Mouse (Mus musculus) naive thymus-derived CD4-positive, alpha-beta T cell, adult 2 months (primary cell): ENCODE measurements around the gene Wdr20.
A peak's percentile ranks its signal among the peaks of the same experiment; 100 is the strongest.
"Not testable (repeated sequence)": the region's sequence is repeated elsewhere in the genome, so short reads cannot be mapped to it uniquely, and the experiment has no call there.

Experiments used
- DNase-seq: peaks from one replicate; pipeline ENCODE4 v3.0.0-alpha.2; 2011; ENCODE audit warnings: low read depth

Wdr20 gene

DNA sequence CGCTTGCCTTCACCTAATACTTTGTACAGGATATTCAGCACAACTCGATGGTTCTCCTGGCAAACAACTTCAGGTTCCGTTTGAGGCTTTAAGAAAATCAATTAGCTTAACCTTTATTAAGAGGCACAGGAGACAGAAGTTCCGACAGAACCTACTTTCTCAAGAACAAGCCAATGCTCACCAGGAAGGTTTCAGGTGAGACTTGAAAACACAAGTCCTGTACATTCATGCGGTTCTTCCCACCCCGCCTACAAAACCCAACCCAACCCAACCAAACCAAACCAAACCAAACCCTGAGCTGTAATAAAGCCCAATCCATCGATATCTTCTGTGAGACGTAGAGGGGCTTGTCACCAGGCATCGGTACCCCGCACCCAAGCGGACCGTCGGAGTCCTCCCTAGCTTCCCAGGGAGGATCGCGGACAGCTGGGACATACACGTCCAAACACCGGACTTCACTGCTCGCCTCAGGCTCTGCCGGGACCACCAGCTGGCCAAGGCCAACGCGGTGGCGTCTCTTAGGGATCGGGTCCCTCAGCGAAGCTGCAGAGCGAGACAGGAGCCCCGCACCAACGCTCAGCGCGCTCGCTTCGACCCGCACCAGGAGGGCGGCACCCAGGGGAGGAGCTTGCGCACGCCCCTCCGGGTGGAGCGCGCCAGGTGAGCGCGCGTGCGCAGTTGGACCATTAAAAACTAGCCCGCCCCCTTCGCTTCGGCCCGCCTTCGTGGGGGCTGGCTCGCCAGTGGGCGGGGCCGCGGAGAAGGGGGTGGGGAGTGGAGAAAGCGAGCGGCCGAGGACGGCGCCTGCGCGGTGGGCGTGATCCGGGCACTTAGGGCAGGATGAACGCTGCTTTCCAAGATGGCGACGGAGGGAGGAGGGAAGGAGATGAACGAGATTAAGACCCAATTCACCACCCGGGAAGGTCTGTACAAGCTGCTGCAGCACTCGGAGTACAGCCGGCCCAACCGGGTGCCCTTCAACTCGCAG is at the start of gene Wdr20:
Gene Wdr20 (plus strand): TSS at position 775 of the 988 bp plus-strand sequence.
- peak; percentile 99 for DNase-seq

DNA sequence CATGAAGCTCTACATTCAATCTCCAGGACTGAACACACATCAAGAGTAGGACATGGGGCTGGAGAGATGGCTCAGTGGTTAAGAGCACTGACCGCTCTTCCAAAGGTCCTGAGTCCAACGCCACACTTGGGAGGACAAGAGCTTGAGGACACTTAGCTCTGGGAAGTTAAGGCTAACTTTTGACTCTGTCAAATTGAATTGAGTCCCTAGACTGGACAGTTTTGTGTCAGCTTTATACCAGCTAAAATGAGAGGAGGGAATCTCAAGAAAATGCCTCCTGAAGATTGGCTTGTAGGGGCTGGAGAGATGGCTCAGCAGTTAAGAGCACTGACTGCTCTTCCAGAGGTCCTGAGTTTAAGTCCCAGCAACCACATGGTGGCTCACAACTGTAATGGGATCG is 48.8 kb upstream of the Wdr20 start:
- DNase-seq = peak; percentile 34

DNA sequence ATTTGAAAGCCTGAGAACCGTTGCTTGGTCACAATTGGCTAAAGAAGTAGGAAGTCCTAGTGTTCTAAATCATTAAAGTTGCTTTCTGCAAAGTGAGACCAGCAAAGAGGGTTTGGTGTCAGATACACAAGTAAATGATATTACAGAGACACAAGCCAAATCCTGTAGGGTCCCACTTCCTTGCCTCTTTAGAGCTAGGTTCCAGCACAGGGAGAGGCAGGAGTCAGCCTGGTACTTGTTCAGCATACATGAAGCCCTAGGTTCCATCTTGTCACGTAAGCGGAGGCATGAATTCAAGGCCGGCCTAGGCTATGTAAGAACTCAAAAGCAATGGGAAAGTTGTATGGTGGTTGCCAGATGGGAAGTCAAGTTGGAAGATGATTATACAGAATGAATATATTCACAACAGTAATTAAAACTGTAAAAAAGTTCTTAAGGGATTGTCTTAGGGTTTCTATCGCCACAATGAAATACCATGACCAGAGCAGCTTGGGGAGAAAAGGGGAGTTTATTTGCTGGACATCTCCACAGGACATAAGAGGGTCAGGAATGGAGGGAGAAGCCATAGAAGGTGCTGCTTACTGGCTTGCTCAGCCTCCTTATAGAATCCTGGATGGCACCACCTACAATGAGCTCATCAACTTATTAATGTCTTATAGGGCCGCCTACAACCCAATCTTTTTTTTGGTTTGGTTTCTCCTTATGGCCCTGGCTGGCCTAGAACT is 47.7 kb upstream of the Wdr20 start:
- DNase-seq = peak; percentile 48

DNA sequence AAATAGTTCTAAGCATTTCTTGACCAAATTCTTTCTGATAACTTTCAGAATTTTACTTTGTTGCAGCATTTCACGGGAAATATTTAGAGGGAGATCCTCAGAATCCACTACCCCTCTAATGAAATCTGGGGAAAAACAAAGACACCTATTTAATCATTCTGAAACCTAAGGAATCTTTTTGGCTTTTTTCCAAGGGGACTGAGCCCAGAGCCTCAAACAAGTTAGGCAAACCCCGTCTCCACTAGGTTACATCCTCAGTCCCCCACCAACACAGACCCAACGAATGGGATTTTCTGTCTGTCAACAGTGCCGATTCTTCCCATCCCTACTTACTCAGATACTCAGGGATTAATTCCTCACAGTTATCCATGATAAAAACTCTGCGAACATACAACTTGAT is 44.4 kb upstream of the Wdr20 start:
- DNase-seq = not testable (repeated sequence)

DNA sequence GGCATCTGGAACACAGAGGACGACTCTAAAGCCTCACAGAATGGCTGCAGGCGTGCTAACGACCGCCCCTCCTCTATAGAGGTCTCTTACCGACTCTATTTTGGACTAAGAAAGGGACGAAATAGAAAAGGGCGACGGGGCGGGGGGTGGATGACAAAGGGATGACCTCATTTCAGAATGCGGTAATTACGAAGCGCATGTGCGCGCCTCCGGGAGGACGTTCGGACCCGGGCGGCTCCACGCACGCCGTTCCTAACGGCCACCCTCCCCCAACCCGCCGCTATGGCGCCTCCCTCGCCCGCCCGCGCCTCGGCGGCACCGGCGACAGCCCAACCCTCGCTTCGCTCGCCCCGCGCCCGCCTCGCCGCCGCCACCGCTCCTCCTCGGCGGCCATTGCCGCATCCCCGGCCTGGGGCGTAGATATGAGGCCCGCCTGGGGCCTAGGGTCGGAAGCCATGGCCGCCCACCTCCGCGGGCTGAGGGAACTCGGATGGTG is 42.0 kb upstream of the Wdr20 start:
- no peak for DNase-seq

DNA sequence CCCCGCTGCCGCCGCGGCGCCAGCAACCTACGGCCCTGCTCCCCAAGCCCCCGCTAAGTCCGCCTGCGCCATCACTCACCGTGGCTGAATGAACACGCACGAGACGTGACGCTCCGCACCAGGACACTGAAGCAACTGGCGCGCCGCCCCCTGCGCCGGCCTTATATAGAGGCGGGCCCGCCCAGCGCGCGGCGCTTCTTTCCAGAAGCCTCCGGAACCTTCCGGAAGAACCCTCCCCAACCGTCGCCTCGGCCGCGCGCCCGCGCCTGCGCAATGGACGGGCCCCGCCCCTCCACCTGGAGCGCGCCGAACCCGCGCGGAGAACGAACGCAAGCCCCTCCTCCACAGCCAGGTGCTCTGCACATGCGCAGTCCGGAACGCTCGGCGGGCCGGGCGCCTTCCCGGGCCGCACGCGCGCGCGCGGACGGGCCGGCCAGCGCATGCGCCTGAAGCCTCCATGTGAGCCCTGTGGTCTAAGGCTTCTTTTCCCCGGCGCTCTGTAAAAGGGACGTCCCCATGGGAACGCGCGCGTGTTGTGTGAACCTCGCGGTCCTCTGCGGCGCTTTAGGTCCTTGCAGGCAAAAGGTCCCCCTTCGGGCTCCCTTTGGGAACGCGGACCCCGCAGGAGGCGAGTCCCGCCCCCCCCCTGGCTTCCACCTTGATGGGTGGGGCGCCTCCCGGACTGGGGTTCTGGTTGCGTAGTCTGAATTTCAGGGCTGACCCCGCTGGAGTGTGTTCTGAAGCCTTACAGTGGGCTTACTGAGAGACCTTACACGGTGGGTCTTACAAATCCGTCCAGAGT is 41.4 kb upstream of the Wdr20 start:
- DNase-seq = peak; percentile 99

DNA sequence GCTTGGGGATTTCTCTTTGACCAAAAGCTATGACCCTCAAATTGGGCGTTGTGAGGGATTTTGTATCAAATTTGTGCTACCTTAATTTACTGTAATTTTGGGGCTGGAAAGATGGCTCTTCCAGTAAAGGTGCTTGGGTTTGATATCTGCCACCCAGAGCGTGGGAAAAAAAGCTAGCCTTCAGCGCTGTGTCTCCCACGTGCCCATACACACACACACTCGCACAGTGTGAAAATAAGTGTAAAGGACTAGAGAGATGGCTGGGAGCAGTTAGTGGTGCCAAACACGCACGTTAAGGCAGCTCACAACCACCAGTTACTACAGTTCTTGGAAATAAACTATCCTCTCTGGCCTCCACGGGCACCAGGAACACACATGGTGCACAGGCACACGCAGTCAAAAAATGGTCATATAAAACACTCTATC is 40.8 kb upstream of the Wdr20 start:
- DNase-seq = no peak

DNA sequence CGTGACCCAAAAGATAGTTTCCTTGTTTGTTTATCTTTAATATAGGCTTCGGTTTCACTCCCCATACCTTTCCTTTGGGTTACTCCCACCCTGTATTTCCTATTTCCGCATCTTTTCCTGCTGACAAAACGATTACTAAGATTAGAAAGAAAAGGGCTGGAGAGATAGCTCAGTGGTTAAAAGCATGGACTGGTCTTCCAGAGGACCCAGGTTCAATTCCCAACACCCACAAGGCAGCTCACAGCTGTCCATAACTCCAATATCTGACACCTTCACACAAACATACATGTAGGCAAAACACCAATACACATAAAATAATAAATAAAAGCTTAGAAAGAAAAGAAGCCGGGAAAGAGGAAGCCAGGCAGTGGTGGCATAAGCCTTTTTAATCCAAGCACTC is 40.3 kb upstream of the Wdr20 start:
- DNase-seq = no peak

DNA sequence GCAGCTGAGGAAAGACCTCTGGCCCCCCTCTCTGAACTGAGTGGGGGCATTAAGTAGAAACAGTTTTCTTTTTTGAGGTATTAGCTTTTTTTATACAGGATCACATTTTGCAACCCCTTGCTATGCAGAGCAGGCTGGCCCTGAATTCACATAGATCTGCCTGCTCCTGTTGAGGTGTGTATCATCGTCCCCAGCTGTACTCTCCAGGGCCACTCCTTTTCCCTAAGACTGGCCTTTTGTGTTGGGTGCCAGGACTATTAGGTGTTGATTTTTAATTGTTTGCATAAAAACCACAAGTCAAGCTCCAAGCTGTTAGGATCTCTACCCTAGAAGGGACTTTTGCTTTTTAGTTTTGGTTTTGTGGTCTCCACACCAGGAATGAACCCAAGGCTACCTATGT is 39.7 kb upstream of the Wdr20 start:
- DNase-seq = peak; percentile 26

DNA sequence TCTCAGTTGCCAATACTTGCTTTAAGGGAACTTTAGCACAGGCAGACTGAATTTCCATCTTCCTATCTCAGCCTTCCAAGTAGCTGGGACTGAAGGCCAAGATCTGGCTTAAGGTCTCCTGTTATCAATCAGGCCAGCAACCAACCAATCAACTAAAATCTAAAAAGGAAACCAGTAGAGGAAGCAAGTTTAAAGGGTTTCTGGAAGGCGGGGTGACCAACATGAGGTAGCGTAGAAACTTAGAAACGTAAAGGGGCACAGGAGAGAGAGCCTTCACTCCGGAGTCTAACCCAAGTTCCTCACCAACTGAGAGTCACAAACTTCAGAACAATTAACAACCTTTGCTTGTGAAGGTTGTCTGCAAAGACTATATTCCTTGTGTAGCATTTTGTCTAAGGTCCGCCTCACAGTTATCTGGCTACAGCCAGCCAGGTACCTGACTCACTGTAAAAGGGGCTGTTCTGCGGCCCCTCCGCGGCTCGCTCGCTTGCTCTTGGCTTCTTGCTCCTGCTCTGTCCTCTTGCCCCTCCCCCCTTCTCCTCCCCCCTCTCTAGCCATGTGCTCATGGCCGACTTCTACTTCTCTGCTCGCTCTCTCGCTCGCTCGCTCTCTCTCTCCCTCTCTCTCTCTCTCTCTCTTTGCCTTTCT is 39.1 kb upstream of the Wdr20 start:
- DNase-seq = peak; percentile 37

DNA sequence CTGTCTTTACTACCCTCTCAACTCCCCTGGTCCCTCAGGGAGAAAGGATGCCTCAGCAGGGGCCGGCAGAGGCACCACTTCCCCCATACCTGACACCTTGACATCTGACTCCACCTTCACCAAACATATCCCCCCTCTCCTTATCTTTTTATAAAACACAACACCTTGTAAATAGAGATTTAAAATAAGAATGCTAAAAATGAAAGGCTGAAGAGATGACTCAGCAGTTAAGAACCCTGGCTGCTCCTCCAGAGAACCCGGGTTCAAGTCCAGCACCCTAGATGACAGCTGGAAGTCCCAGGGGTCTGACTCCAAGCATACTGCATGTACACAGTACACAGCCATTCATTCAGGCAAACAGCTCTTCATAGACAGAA is 38.6 kb upstream of the Wdr20 start:
- DNase-seq = no peak

DNA sequence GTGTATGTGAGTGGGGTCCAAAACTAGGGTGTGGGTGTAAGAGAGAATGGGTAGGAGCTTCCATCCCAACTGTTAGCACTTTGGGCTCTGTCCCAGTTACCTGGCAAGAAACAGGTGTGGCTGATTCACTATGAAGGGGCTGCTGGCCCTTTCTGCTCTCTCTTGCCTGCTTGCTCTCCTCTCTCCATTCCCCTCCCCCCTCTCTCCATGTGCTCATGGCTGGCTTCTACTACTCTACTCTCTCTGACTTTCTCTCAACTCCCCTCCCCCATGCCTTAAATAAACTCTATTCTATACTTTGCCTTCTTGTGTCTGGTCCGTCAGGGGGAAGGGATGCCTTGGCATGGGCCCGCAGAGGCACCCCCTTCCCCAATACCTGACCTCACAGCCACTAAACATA is 37.0 kb upstream of the Wdr20 start:
- DNase-seq = no peak

DNA sequence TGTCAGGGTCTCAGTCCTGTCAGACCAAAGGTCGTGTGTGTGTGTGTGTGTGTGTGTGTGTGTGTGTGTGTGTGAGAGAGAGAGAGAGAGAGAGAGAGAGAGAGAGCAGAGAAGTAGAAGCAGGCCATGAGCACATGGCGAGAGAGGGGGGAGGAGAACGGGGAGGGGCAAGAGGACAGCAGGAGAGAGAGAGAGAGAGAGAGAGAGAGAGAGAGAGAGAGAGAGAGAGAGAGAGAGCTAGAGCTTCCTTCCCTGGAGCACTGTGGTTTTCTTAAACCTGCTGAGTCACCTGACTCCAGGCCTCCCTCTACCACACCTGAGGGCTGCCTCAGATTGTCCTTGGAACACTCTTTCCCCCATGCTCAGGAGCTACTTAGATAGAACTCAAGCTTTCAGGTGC is 36.4 kb upstream of the Wdr20 start:
- DNase-seq = not testable (repeated sequence)

DNA sequence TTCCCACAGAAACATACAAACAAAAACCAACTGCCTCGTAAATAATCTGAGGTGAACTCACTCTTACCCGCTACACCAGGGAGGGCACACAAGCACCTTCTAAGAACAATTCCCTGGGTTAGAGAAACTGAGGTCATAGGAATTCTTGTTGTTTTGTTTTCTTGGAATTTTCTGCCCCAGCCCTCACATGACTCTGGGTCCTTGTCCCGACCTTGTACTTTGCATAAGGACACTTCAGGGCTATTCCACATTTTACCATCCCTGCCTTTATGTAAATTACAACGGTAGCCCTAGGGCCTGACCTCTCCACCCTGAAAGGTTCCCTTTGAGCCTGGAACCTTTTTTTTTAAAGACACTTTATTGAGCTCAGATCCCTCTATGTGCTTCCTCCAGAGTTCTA is 35.2 kb upstream of the Wdr20 start, which contains the start of gene Hsp90aa1:
Gene Hsp90aa1 (minus strand): TSS at position 173 of the 400 bp plus-strand sequence.
- DNase-seq = no peak

DNA sequence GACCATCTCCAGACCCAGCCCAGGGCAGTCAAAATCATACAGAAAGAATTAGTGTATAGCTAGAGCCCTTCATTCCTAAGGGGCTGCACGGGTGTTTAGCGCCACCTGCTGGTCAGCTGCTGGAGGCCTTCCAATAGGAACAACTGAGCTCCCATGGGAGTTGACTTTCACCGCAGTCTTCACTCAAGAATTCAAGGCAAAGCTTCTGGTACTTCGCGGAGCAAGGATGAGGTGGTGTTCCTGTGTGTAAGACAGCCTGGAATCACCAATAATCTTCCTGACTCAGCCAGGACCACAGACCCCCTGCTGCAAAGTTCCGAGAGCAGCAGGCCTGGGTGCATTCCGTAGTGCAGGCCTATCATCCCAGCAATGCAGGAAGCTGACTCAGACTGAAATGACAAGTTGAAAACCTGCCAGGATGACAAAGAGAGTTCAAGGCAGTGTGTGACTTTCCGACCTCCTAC is 34.7 kb upstream of the Wdr20 start:
- peak; percentile 85 for DNase-seq

DNA sequence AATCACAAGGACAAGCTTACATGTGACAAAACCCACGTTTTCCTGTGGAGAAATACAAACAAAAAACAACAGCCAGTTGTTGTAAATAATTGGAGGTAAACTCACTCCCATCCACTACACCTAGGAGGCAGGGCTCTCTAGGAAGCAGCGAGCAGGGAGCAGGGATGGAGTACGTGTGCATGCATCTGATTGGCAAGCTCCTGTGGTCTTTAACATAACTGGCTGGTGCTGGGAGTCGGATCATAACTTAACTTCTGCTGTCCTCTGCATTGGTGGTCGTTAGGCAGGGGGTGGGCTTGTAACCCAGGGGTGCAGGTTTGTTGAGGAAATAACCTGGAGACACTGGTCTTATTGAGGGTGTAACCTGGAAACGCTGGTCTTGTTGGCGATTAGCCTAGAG is 34.1 kb upstream of the Wdr20 start:
- DNase-seq = no peak

DNA sequence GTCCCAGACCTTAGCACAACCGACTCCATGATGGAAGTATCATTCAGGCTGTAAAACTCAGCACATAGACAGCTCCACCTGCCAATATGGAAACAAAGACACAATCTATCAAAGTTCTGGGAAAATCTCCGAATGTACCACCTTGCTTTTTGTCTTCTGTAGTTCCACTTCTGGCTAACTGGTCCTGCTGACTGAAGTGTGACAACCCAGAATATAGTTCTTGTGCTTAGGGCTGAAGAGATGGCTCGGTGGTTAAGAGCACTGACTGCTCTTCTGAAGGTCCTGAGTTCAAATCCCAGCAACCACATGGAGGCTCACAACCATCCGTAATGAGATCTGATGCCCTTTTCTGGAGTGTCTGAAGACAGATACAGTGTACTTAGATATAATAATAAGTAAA is 32.3 kb upstream of the Wdr20 start:
- not testable (repeated sequence) for DNase-seq

DNA sequence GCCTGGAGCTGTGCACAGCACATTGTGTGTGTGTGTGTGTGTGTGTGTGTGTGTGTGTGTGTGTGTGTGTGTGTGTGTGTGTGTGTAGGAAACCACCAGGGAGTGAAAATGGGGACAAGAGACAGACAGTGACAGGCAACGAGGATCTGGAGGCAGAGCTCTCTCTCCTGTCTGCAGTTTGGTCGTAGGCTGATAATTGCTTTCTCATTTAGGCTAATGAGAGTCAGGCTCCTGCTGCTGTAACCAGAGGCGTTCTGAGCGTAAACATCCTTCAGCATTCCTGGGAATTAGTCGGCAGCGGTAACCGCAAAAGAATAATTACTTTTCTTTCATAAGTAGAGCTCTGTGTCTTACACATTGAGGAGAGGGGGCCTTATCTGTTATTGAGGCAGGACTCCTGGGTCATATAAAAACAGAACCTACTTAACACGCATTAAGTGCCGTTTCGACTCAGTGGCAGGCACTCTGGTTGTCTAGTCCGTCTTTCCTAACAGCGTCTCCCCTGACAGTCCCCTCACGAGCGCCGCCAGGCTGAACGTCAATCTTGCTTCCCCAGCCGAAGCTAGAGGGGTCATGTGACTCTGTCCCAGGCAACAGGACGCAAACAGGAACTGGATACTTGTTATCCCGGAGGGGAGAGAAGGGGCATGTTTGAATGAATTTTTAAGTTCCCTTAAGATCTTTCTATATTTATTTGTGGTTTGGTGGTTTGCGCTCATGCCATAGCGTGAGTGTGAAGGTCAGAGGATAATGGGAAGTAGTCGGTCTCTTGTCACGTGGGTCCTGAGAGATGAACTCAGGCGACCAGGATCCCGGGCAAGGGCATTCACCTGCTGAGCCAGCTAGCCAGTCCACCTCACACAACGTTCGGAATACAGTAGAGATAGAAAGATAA is 31.2 kb upstream of the Wdr20 start:
- DNase-seq = peak; percentile 49

DNA sequence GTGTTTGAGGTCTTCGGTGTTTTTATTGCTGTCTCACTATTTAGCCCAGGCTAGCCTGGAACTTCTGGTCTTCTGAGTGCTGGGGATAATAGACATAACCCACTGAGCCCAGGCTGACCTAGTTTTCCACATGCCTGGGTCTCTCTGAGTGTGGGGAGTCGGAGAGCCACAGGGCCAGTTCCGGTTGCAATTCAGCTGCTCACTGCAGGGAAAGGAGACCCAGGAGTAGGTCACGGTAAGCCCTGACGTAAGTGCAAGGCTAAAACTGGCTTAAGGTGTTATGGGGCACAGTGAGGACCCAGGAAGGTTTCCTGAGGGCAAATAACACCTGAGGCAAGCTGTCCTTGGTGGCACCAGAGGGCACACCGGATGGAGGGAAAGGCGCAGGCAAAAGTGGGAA is 30.3 kb upstream of the Wdr20 start:
- DNase-seq = no peak

DNA sequence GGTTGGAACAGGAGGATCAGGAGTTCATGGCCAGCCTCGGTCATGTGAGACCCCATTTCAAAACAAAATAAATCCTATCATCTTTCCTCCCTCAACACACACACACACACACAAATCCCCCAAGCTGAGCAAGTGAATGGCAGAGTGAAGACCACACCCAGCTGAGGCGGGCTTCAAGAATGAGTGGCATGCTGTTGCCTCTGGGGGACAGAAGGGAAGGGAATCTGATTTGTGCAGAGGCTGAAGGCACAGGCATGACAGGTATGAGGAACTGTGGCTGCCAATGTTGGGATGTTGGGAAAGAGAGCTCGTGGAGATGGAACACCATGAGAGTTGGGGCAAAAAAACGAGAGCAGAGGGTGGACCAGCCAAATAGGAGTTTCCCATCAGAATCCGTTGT is 26.5 kb upstream of the Wdr20 start:
- no peak for DNase-seq
